11 mouse cellular contexts compared by ENCODE assay signal in genomic region chr2:96319649-96320048, GRCm38 (mm10). TPM values are rescaled to one million over a fixed set of nuclear protein-coding genes. Genes with fewer than 3 reads are reported as not detected.
DNase-seq lines count a peak whose midpoint lies in the region; ATAC-seq lines count a peak whose summit lies in the region.
"Had no signal": no experiment of that assay in that cellular context is flagged by ENCODE, and none has a peak within 500 bp of the region (broad histone marks: within the 10 kb centered on the region; RNA-seq: fewer than 3 reads in every experiment).

No protein-coding gene starts in this region.

- no peaks in the 10 kb centered on the region for H3K4me1 ChIP-seq in neural tube, embryonic 11.5 days (ENCODE audit: control insufficient read depth, insufficient read depth, low read length)
- H3K4me1 ChIP-seq in hindbrain, embryonic 14.5 days (replicated peaks; ENCODE audit: control insufficient read depth, insufficient read depth, low read length) = peaks cover 10% of the 10 kb centered on the region; the same call in 1 of the 2 replicates
- no peaks in the 10 kb centered on the region for H3K4me1 ChIP-seq in neural tube, embryonic 14.5 days (ENCODE audit: control insufficient read depth, insufficient read depth, low read length)
- H3K4me1 ChIP-seq: stomach, embryonic 15.5 days had no signal

- no peaks in the 10 kb centered on the region for H3K9me3 ChIP-seq in neural tube, embryonic 11.5 days (ENCODE audit: control insufficient read depth, low read length)
- no peaks in the 10 kb centered on the region for H3K9me3 ChIP-seq in hindbrain, embryonic 14.5 days (ENCODE audit: control insufficient read depth, low read length)
- no peaks in the 10 kb centered on the region for H3K9me3 ChIP-seq in neural tube, embryonic 14.5 days (ENCODE audit: control insufficient read depth, low read length)
- H3K9me3 ChIP-seq: limb, embryonic 15.5 days; stomach, embryonic 15.5 days had no signal

- H3K4me3 ChIP-seq in neural tube, embryonic 11.5 days (ENCODE audit: low read depth, low read length) = no peak overlapping the region
- peak overlapping the region; percentile 52 for H3K4me3 ChIP-seq in hindbrain, embryonic 14.5 days (replicated peaks; ENCODE audit: low read length)
- H3K4me3 ChIP-seq in neural tube, embryonic 14.5 days (ENCODE audit: low read depth, low read length) = peak overlapping the region; percentile 46
- H3K4me3 ChIP-seq: limb, embryonic 15.5 days; stomach, embryonic 15.5 days had no signal

- H3K9ac ChIP-seq in neural tube, embryonic 11.5 days (ENCODE audit: low read length) = no peak overlapping the region
- H3K9ac ChIP-seq in hindbrain, embryonic 14.5 days = peak overlapping the region; percentile 70
- H3K9ac ChIP-seq in neural tube, embryonic 14.5 days (replicated peaks; ENCODE audit: low read depth, low read length) = peak overlapping the region; percentile 41; the same call in 1 of the 2 replicates
- H3K9ac ChIP-seq: limb, embryonic 15.5 days; stomach, embryonic 15.5 days had no signal

- no peak for ATAC-seq in cerebellum, adult (ENCODE audit: insufficient number of reproducible peaks, low FRiP score, low TSS enrichment)
- no peak for ATAC-seq in neural tube, embryonic 11.5 days (ENCODE audit: insufficient read depth, low FRiP score, low TSS enrichment)
- ATAC-seq in hindbrain, embryonic 14.5 days (ENCODE audit: low FRiP score) = no peak
- no peak for ATAC-seq in neural tube, embryonic 14.5 days (ENCODE audit: low read depth)

- peak overlapping the region; percentile 18 for H3K4me2 ChIP-seq in neural tube, embryonic 11.5 days (ENCODE audit: low read depth)
- peak overlapping the region; percentile 73 for H3K4me2 ChIP-seq in hindbrain, embryonic 14.5 days (replicated peaks)
- H3K4me2 ChIP-seq in neural tube, embryonic 14.5 days (ENCODE audit: low read depth, low read length) = peak overlapping the region; percentile 65
- H3K4me2 ChIP-seq: limb, embryonic 15.5 days; stomach, embryonic 15.5 days had no signal

- WGBS in neural tube, embryonic 11.5 days = 49% methylated on average over 6 of the region's 6 CpGs
- whole genome bisulfite sequencing in hindbrain, embryonic 14.5 days = 33% methylated on average over 6 of the region's 6 CpGs
- WGBS in neural tube, embryonic 14.5 days = 39% methylated on average over 6 of the region's 6 CpGs

- no peaks in the 10 kb centered on the region for H3K36me3 ChIP-seq in neural tube, embryonic 11.5 days (ENCODE audit: control insufficient read depth, insufficient read depth, low read length)
- H3K36me3 ChIP-seq in hindbrain, embryonic 14.5 days (replicated peaks; ENCODE audit: control insufficient read depth, insufficient read depth) = no peaks in the 10 kb centered on the region
- no peaks in the 10 kb centered on the region for H3K36me3 ChIP-seq in neural tube, embryonic 14.5 days (ENCODE audit: control insufficient read depth, insufficient read depth, low read length)
- H3K36me3 ChIP-seq: limb, embryonic 15.5 days; stomach, embryonic 15.5 days had no signal

- H3K27me3 ChIP-seq in neural tube, embryonic 11.5 days (ENCODE audit: control insufficient read depth, insufficient read depth, low read length) = no peaks in the 10 kb centered on the region
- no peaks in the 10 kb centered on the region for H3K27me3 ChIP-seq in hindbrain, embryonic 14.5 days (ENCODE audit: control insufficient read depth, insufficient read depth, low read length)
- no peaks in the 10 kb centered on the region for H3K27me3 ChIP-seq in neural tube, embryonic 14.5 days (ENCODE audit: control insufficient read depth, insufficient read depth, low read length)
- H3K27me3 ChIP-seq: stomach, embryonic 15.5 days had no signal

- peak; percentile 37 for DNase-seq in cerebellum, adult 11-12 months
- no peak for DNase-seq in neural tube, embryonic 11.5 days (ENCODE audit: low spot score)
- no peak for DNase-seq in neural tube, embryonic 10.5 days (ENCODE audit: extremely low spot score, low spot score)
- DNase-seq in hindbrain, embryonic 14.5 days (ENCODE audit: low spot score) = no peak
- no peak for DNase-seq in embryo, embryonic 9.5 days (ENCODE audit: extremely low spot score)
- DNase-seq in kidney, postnatal 10 days = no peak
- DNase-seq: gastrocnemius, postnatal 25 days had no signal

- H3K27ac ChIP-seq in neural tube, embryonic 11.5 days (ENCODE audit: low read depth, low read length) = no peak overlapping the region
- peak overlapping the region; percentile 32; the same call in 1 of the 2 replicates for H3K27ac ChIP-seq in hindbrain, embryonic 14.5 days
- no peak overlapping the region for H3K27ac ChIP-seq in neural tube, embryonic 14.5 days (ENCODE audit: low read depth, low read length)
- H3K27ac ChIP-seq: limb, embryonic 15.5 days; stomach, embryonic 15.5 days had no signal

RNA-seq across cellular contexts. Expression of gene Lrrc4c, which starts 1.7 kb away (rescaled TPM):
- 4.5 and 4.7 TPM in 2 replicates for polyA plus RNA-seq in neural tube, embryonic 11.5 days (2014; fragmentation: Nextera tagmentation; extraction: Ambion mirVana)
- 34.9 and 40.4 TPM in 2 replicates for polyA plus RNA-seq in hindbrain, embryonic 14.5 days (2014; fragmentation: Nextera tagmentation; extraction: Ambion mirVana)
- 29.2 and 40.0 TPM in 2 replicates for polyA plus RNA-seq in neural tube, embryonic 14.5 days (2014; fragmentation: Nextera tagmentation; extraction: Ambion mirVana)

Comparison
In these comparisons a context has a peak if more than half of its experiments do, and no peak if none do; other contexts are left out.
1. H3K4me2 ChIP-seq: peak in every context shown above with its lines; median percentile 73 in hindbrain, embryonic 14.5 days; 65 in neural tube, embryonic 14.5 days; 18 in neural tube, embryonic 11.5 days.